Mouse (Mus musculus): Measurements from ENCODE around the gene Fbxo8. TPM values are rescaled to one million over a fixed set of nuclear protein-coding genes. Genes with fewer than 3 reads are reported as not detected.

Gene Fbxo8
- total and polyA plus RNA-seq, 3 experiments: 10.0 to 108 (median 27.3) TPM

DNA sequence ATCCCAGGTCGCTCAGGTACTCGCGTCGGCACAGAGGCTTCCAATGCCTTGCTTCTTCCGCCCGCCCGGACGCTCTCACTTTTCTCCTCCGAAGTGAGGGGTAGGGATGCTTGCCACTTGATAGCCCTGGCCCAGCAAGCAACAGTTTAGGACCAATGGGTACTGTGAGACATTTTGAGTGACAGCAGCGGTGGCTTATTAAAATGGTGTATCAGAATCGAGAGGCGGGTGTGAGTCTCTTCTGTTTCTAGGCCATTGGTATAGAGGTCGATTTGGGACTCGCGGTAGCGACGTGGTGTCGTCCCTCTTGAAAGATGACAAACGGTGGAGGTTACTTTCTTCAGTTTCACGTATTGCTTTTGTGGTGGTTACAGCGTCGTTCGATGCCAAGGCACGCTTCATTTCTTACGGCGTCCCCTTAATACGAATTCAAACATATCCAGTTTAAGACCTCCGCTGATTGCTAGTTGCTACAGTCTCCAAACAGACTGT is 517 bp downstream of the Fbxo8 start:
- DNase-seq (ENCODE audit: low spot score) (peak; percentile 83), ATAC-seq (ENCODE audit: extremely low read depth, insufficient number of reproducible peaks, low FRiP score, poor library complexity, severe bottlenecking) (peak; percentile 93)
- no peak for TF ChIP-seq GATA1 (IDR thresholded peaks at IDR 0.05; ENCODE audit: borderline replicate concordance, low read length)
- no peak for TF ChIP-seq TAL1 (conservative IDR thresholded peaks at IDR 0.05; ENCODE audit: low read depth, low read length)
- TF ChIP-seq GATA2 (IDR thresholded peaks at IDR 0.05; ENCODE audit: borderline replicate concordance, low read depth, low read length): no peak
- no peak for TF ChIP-seq POLR2AphosphoS5 (IDR thresholded peaks at IDR 0.05; ENCODE audit: insufficient replicate concordance, low read depth, low read length)
- TF ChIP-seq CTCF (IDR thresholded peaks at IDR 0.05; ENCODE audit: low read depth, low read length): no peak
- Histone ChIP-seq H3K9me3 (replicated peaks) (no peaks in the 10 kb centered on the region), H3K4me3 (ENCODE audit: low read depth, low read length) (peak overlapping the region; percentile 81), H3K4me1 (ENCODE audit: insufficient read depth, low read depth, low read length) (peaks cover 11% of the 10 kb centered on the region), H3K36me3 (replicated peaks) (peaks cover 14% of the 10 kb centered on the region), H3K27me3 (ENCODE audit: insufficient read depth, low read length) (no peaks in the 10 kb centered on the region)

- Histone ChIP-seq H3K27me3 (ENCODE audit: insufficient read depth, low read length) (no peaks in the 10 kb centered on the region), H3K9me3 (replicated peaks) (no peaks in the 10 kb centered on the region), H3K4me1 (ENCODE audit: insufficient read depth, low read depth, low read length) (peaks cover 11% of the 10 kb centered on the region), H3K4me3 (ENCODE audit: low read depth, low read length) (peak overlapping the region; percentile 81), H3K36me3 (replicated peaks) (peaks cover 11% of the 10 kb centered on the region)
- DNase-seq (ENCODE audit: low spot score) (no peak), ATAC-seq (ENCODE audit: extremely low read depth, insufficient number of reproducible peaks, low FRiP score, poor library complexity, severe bottlenecking) (no peak)
- TF ChIP-seq CTCF (IDR thresholded peaks at IDR 0.05; ENCODE audit: low read depth, low read length): no peak
- TF ChIP-seq TAL1 (conservative IDR thresholded peaks at IDR 0.05; ENCODE audit: low read depth, low read length): no peak
- TF ChIP-seq GATA2 (IDR thresholded peaks at IDR 0.05; ENCODE audit: borderline replicate concordance, low read depth, low read length): no peak
- no peak for TF ChIP-seq POLR2AphosphoS5 (IDR thresholded peaks at IDR 0.05; ENCODE audit: insufficient replicate concordance, low read depth, low read length)
- no peak for TF ChIP-seq GATA1 (IDR thresholded peaks at IDR 0.05; ENCODE audit: borderline replicate concordance, low read length)
These were observed 1.2 kb downstream of the Fbxo8 start for GRCm38 (mm10) chr8:56552045-56552444.

DNA sequence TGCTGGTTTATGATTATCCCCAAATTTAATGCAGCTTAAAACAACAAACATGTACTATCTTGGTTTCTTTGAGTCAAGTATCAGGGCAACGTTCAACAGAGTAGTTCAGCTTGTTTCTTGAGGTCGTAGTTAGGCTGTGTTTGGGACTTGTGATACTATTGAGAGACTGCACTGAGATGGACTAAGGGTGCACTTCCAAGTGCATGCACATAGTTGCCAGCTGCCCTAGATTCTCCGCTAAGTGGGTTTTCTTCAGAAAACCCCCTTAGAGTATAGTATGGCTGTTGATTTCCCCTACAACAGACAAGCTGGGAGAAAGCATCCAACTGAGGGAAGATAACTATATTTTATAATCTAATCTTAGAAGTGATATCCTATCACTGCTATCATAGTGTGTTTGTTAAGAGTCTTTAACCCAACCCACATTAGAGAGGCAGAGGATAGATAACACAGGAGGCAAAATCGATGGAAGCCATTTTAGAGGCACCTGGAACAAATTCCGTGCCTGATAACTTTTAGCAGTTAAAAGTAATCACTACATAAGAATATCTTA is 1.7 kb downstream of the Fbxo8 start:
- no peak for DNase-seq (ENCODE audit: low spot score)
- TF ChIP-seq GATA1 (IDR thresholded peaks at IDR 0.05; ENCODE audit: borderline replicate concordance, low read length) (no peak), TAL1 (conservative IDR thresholded peaks at IDR 0.05; ENCODE audit: low read depth, low read length) (no peak), GATA2 (IDR thresholded peaks at IDR 0.05; ENCODE audit: borderline replicate concordance, low read depth, low read length) (no peak), CTCF (IDR thresholded peaks at IDR 0.05; ENCODE audit: low read depth, low read length) (no peak), POLR2AphosphoS5 (IDR thresholded peaks at IDR 0.05; ENCODE audit: insufficient replicate concordance, low read depth, low read length) (no peak)
- peak overlapping the region; percentile 81 for H3K4me3 ChIP-seq (ENCODE audit: low read depth, low read length)

GRCm38 (mm10) chr8:56564399-56565047 is 13.6 kb downstream of the Fbxo8 start:
- no peaks in the 10 kb centered on the region for H3K4me1 ChIP-seq (ENCODE audit: insufficient read depth, low read depth, low read length)
- TF ChIP-seq GATA2 (IDR thresholded peaks at IDR 0.05; ENCODE audit: borderline replicate concordance, low read depth, low read length) (no peak), CTCF (IDR thresholded peaks at IDR 0.05; ENCODE audit: low read depth, low read length) (no peak), POLR2AphosphoS5 (IDR thresholded peaks at IDR 0.05; ENCODE audit: insufficient replicate concordance, low read depth, low read length) (no peak), GATA1 (IDR thresholded peaks at IDR 0.05; ENCODE audit: borderline replicate concordance, low read length) (no peak), TAL1 (conservative IDR thresholded peaks at IDR 0.05; ENCODE audit: low read depth, low read length) (no peak)
- DNase-seq (ENCODE audit: low spot score) (no peak), ATAC-seq (ENCODE audit: extremely low read depth, insufficient number of reproducible peaks, low FRiP score, poor library complexity, severe bottlenecking) (no peak)
- H3K36me3 ChIP-seq (replicated peaks): peaks cover 43% of the 10 kb centered on the region
- no peaks in the 10 kb centered on the region for H3K9me3 ChIP-seq (replicated peaks)
- no peaks in the 10 kb centered on the region for H3K27me3 ChIP-seq (ENCODE audit: insufficient read depth, low read length)
- no peak overlapping the region for H3K4me3 ChIP-seq (ENCODE audit: low read depth, low read length)

More for the DNA sequence above, 1.7 kb downstream of the Fbxo8 start:
- Histone ChIP-seq H3K9me3 (replicated peaks) (no peaks in the 10 kb centered on the region), H3K27me3 (ENCODE audit: insufficient read depth, low read length) (no peaks in the 10 kb centered on the region), H3K36me3 (replicated peaks) (peaks cover 8% of the 10 kb centered on the region), H3K4me1 (ENCODE audit: insufficient read depth, low read depth, low read length) (peaks cover 11% of the 10 kb centered on the region)
- ATAC-seq (ENCODE audit: extremely low read depth, insufficient number of reproducible peaks, low FRiP score, poor library complexity, severe bottlenecking): no peak

DNA sequence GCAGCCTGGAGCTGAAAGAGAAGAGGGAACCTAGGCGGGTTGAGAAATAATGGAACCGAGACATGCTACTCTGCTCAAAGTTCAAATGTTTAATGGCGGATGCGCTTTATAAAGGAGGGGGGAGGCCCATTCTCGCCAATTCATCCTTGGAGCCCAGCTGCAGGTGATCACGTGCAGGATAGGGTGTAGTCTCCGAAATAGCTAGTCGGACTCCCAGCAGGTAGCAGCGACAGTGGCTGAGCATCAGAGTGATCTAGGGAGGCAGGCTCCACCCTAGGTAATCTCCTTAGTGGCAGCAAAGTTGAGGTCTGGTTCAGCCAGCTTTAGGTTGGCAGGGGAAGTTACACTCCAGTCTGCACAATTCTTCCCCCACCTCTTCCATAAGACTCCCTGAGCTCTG is 16.0 kb downstream of the Fbxo8 start:
- Histone ChIP-seq H3K4me3 (ENCODE audit: low read depth, low read length) (no peak overlapping the region), H3K27me3 (ENCODE audit: insufficient read depth, low read length) (no peaks in the 10 kb centered on the region), H3K36me3 (replicated peaks) (peaks cover 35% of the 10 kb centered on the region), H3K9me3 (replicated peaks) (no peaks in the 10 kb centered on the region), H3K4me1 (ENCODE audit: insufficient read depth, low read depth, low read length) (no peaks in the 10 kb centered on the region)
- TF ChIP-seq GATA2 (IDR thresholded peaks at IDR 0.05; ENCODE audit: borderline replicate concordance, low read depth, low read length) (no peak), CTCF (IDR thresholded peaks at IDR 0.05; ENCODE audit: low read depth, low read length) (no peak), TAL1 (conservative IDR thresholded peaks at IDR 0.05; ENCODE audit: low read depth, low read length) (no peak), POLR2AphosphoS5 (IDR thresholded peaks at IDR 0.05; ENCODE audit: insufficient replicate concordance, low read depth, low read length) (no peak), GATA1 (IDR thresholded peaks at IDR 0.05; ENCODE audit: borderline replicate concordance, low read length) (no peak)
- ATAC-seq (ENCODE audit: extremely low read depth, insufficient number of reproducible peaks, low FRiP score, poor library complexity, severe bottlenecking) (no peak), DNase-seq (ENCODE audit: low spot score) (no peak)

DNA sequence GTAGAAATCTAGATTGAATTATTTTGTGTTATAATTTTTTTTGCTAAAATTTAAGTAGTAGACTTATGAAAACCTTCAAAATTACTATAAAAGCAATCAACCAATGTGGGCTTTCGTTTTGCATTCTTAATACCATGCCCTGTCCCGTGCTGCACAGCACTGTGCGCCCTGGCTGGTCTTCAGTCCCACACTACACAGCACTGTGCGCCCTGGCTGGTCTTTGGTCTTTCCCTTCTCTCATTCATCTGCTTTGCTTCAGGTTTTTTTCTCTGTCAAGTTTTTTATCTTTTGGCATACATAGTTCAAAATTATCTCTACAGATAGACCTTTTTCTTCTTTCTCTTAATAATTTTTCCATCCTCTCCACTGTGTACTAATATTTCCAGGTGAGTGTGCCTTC is 30.0 kb downstream of the Fbxo8 start:
- ATAC-seq (ENCODE audit: extremely low read depth, insufficient number of reproducible peaks, low FRiP score, poor library complexity, severe bottlenecking): no peak
- peaks cover 29% of the 10 kb centered on the region for H3K36me3 ChIP-seq (replicated peaks)

More for the DNA sequence above, 30.0 kb downstream of the Fbxo8 start:
- H3K4me1 ChIP-seq (ENCODE audit: insufficient read depth, low read depth, low read length): no peaks in the 10 kb centered on the region
- no peaks in the 10 kb centered on the region for H3K27me3 ChIP-seq (ENCODE audit: insufficient read depth, low read length)
- H3K9me3 ChIP-seq (replicated peaks): no peaks in the 10 kb centered on the region
- no peak for DNase-seq (ENCODE audit: low spot score)
- no peak overlapping the region for H3K4me3 ChIP-seq (ENCODE audit: low read depth, low read length)
- no peak for TF ChIP-seq GATA2 (IDR thresholded peaks at IDR 0.05; ENCODE audit: borderline replicate concordance, low read depth, low read length)
- no peak for TF ChIP-seq POLR2AphosphoS5 (IDR thresholded peaks at IDR 0.05; ENCODE audit: insufficient replicate concordance, low read depth, low read length)
- TF ChIP-seq CTCF (IDR thresholded peaks at IDR 0.05; ENCODE audit: low read depth, low read length): no peak
- TF ChIP-seq TAL1 (conservative IDR thresholded peaks at IDR 0.05; ENCODE audit: low read depth, low read length): no peak
- TF ChIP-seq GATA1 (IDR thresholded peaks at IDR 0.05; ENCODE audit: borderline replicate concordance, low read length): no peak

All from G1E (cell line).